In the genomic region with DNA sequence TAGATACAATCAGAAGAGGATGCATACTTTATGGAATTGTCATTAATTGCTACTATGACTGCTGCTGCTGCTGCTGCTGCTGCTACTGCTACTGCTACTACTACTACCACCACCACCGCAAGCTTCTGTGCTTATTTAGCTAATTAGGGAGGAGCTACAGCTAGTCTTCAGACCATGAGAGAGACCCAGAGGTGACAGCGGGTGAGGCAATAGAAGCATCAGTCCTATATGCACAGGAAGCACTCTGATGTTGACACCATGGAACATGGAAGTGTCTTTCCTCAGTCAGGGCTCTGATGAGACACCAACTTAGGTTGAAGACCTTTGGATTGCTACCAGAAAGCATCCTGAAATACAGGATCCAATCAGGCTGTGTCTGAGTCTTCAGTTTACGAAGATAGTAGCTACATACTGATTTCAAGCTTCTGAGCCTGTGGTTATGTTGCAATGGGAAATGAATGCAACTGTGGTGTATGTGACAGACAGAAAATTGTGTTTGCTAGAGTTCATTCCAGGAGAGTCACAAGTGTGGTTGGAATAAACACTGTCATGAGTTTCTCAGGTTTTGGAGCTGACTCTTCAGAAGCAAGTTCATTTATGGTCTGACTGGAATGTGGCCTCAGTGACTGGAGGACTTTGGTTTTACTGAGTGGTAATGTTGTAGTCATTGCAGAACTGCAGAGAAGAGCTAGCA, we compare ENCODE assay signal across 14 mouse cellular contexts.
"Had no signal": no experiment of that assay in that cellular context is flagged by ENCODE, and none has a peak within 500 bp of the region (broad histone marks: within the 10 kb centered on the region; RNA-seq: fewer than 3 reads in every experiment).

No protein-coding gene starts in this region.

- DNase-seq: lung, adult 18-20 months; lung, embryonic 14.5 days; lung, postnatal 10 days; lung, postnatal 4 days; right cerebral cortex, postnatal 14 days; right cerebral cortex, postnatal 4 days; spleen, adult 18-20 months; thymus, adult 18-20 months; thymus, postnatal 14 days; thymus, postnatal 36 days had no signal

- H3K4me3 ChIP-seq: midbrain, embryonic 10.5 days; midbrain, embryonic 12.5 days; midbrain, embryonic 15.5 days; neural tube, embryonic 12.5 days had no signal

- H3K4me1 ChIP-seq: midbrain, embryonic 10.5 days; midbrain, embryonic 12.5 days; midbrain, embryonic 15.5 days; neural tube, embryonic 12.5 days had no signal

- H3K27ac ChIP-seq: midbrain, embryonic 10.5 days; midbrain, embryonic 12.5 days; midbrain, embryonic 15.5 days; neural tube, embryonic 12.5 days had no signal

- H3K27me3 ChIP-seq: midbrain, embryonic 12.5 days; midbrain, embryonic 15.5 days; neural tube, embryonic 12.5 days had no signal

- H3K36me3 ChIP-seq: midbrain, embryonic 10.5 days; midbrain, embryonic 12.5 days; midbrain, embryonic 15.5 days; neural tube, embryonic 12.5 days had no signal

- ATAC-seq: midbrain, embryonic 15.5 days had no signal
